Mouse (Mus musculus) lung, embryonic 14.5 days (tissue): ENCODE data around the gene Coasy. TPM values are rescaled to one million over a fixed set of nuclear protein-coding genes. Genes with fewer than 3 reads are reported as not detected.

Experiments
- ATAC-seq: fragments of 200-750 bp; cut with Nextera tagmentation; 2 replicates; pipeline ENCODE4 v1.8.0; 2017; ENCODE audit warnings: mild to moderate bottlenecking, moderate TSS enrichment, moderate library complexity; ENCODE audit not compliant: insufficient read depth
- DNase-seq: peaks from one replicate; pipeline ENCODE4 v3.0.0-alpha.2; 2015
- H3K27ac ChIP-seq: fragments of 300-500 bp; sonication (generic); 2 replicates; pipeline ENCODE4 v1.5.1; 2014; ENCODE audit warnings: low read depth, mild to moderate bottlenecking, moderate library complexity
- H3K27me3 ChIP-seq: fragments of 300-500 bp; sonication (generic); 2 replicates; pipeline ENCODE4 v1.6.1; 2014; ENCODE audit warnings: low read length, control low read depth; ENCODE audit not compliant: insufficient read depth
- H3K36me3 ChIP-seq: fragments of 300-500 bp; sonication (generic); 2 replicates; pipeline ENCODE4 v1.6.1; 2014; ENCODE audit warnings: control low read depth; ENCODE audit not compliant: insufficient read depth
- H3K4me1 ChIP-seq: fragments of 300-500 bp; sonication (generic); 2 replicates; pipeline ENCODE4 v1.6.1; 2014; ENCODE audit warnings: antibody characterized with exemption, control low read depth; ENCODE audit not compliant: insufficient read depth
- H3K4me2 ChIP-seq: fragments of 300-500 bp; sonication (generic); 2 replicates; pipeline ENCODE4 v1.6.1; 2014; ENCODE audit warnings: mild to moderate bottlenecking
- H3K4me3 ChIP-seq: fragments of 300-500 bp; sonication (generic); 2 replicates; pipeline ENCODE4 v1.5.1; 2014; ENCODE audit warnings: low read depth, low read length
- H3K9ac ChIP-seq: fragments of 300-500 bp; sonication (generic); 2 replicates; pipeline ENCODE4 v1.6.1; 2014
- H3K9me3 ChIP-seq: fragments of 300-500 bp; sonication (generic); 2 replicates; pipeline ENCODE4 v1.6.1; 2016; ENCODE audit warnings: low read depth, low read length, control low read depth
- CTCF ChIP-seq: IDR thresholded peaks from 2 replicates; pipeline ENCODE4 v1.5.1; 2016; ENCODE audit warnings: antibody characterized with exemption, low read depth
- WGBS: fragments of 180-500 bp; shearing (Covaris S2); extraction: QIAGEN DNeasy Blood & Tissue Kit; methylation state at CpG from one replicate; pipeline ENCODE4 v1.1.7; 2014; 5-methylcytosine and 5-hydroxymethylcytosine counted together
- polyA plus RNA-seq: library from polyadenylated mRNA; unstranded; fragments of >200 nt; fragmentation: Nextera tagmentation; extraction: Ambion mirVana; gene quantifications from 2 replicates; pipeline ENCODE4 v1.2.1, GENCODE M21; 2014

Gene Coasy
- polyA plus RNA-seq, 1 experiment from 2014 or later, result 37.9 TPM

- peak overlapping the region; percentile 87 for H3K27ac ChIP-seq
- 9% methylated on average over 8 of the region's 8 CpGs for whole genome bisulfite sequencing
- H3K4me1 ChIP-seq, result peaks cover 4% of the 10 kb centered on the region
- peak overlapping the region; percentile 96 for H3K4me2 ChIP-seq
- H3K4me3 ChIP-seq, result peak overlapping the region; percentile 78
- ATAC-seq (no peak), DNase-seq (no peak)
- no peaks in the 10 kb centered on the region for H3K9me3 ChIP-seq
- peaks cover 50% of the 10 kb centered on the region for H3K36me3 ChIP-seq
- H3K9ac ChIP-seq, result peak overlapping the region; percentile 78
- H3K27me3 ChIP-seq, result no peaks in the 10 kb centered on the region
- no peak for TF ChIP-seq CTCF
Measured at GRCm38 (mm10) chr11:101087682-101088055, 5.3 kb downstream of the Coasy start.

- Histone ChIP-seq H3K4me3 (no peak overlapping the region), H3K27ac (no peak overlapping the region), H3K4me2 (no peak overlapping the region), H3K4me1 (peaks cover 4% of the 10 kb centered on the region), H3K36me3 (peaks cover 57% of the 10 kb centered on the region), H3K9ac (no peak overlapping the region), H3K27me3 (no peaks in the 10 kb centered on the region), H3K9me3 (no peaks in the 10 kb centered on the region)
- TF ChIP-seq CTCF, result no peak
- DNase-seq (no peak), ATAC-seq (no peak)
- WGBS, result 87% methylated on average over 1 of the region's 1 CpGs
Measured at GRCm38 (mm10) chr11:101089931-101090330, 7.6 kb downstream of the Coasy start.

GRCm38 (mm10) chr11:101094930-101095313 is 12.6 kb downstream of the Coasy start:
- Histone ChIP-seq H3K9me3 (no peaks in the 10 kb centered on the region), H3K36me3 (peaks cover 73% of the 10 kb centered on the region), H3K9ac (peak overlapping the region; percentile 67), H3K27me3 (no peaks in the 10 kb centered on the region), H3K4me1 (no peaks in the 10 kb centered on the region), H3K4me3 (peak overlapping the region; percentile 71), H3K27ac (peak overlapping the region; percentile 33; the same call in 1 of the 2 replicates), H3K4me2 (peak overlapping the region; percentile 96)
- no peak for TF ChIP-seq CTCF
- DNase-seq (no peak), ATAC-seq (no peak)
- WGBS, result 0% methylated on average over 18 of the region's 18 CpGs

GRCm38 (mm10) chr11:101095314-101096024 is 13.1 kb downstream of the Coasy start, which contains the start of gene Psmc3ip:
Psmc3ip (minus strand) TSS chr11:101095436.
- peak; percentile 84 for TF ChIP-seq CTCF
- peak within 1 kb of the TSS; percentile 81 for H3K27ac ChIP-seq
- H3K9ac ChIP-seq, result peak within 1 kb of the TSS; percentile 67
- under 1% methylated on average over 43 of the region's 43 CpGs for WGBS
- peak within 1 kb of the TSS; percentile 71 for H3K4me3 ChIP-seq
- peak within 1 kb of the TSS; percentile 96 for H3K4me2 ChIP-seq
- no peaks in the 10 kb centered on the region for H3K4me1 ChIP-seq
- no peaks in the 10 kb centered on the region for H3K9me3 ChIP-seq
- ATAC-seq, result peak; percentile 97
- DNase-seq, result peak; percentile 99
- peaks cover 73% of the 10 kb centered on the region for H3K36me3 ChIP-seq
- no peaks in the 10 kb centered on the region for H3K27me3 ChIP-seq

GRCm38 (mm10) chr11:101098231-101098630 is 15.9 kb downstream of the Coasy start:
- Histone ChIP-seq H3K36me3 (peaks cover 73% of the 10 kb centered on the region), H3K4me2 (no peak overlapping the region), H3K9ac (no peak overlapping the region; the same call in 1 of the 2 replicates), H3K9me3 (no peaks in the 10 kb centered on the region), H3K4me1 (no peaks in the 10 kb centered on the region), H3K27me3 (no peaks in the 10 kb centered on the region), H3K27ac (no peak overlapping the region), H3K4me3 (no peak overlapping the region)
- no peak for TF ChIP-seq CTCF
- ATAC-seq (no peak), DNase-seq (no peak)
- 91% methylated on average over 8 of the region's 8 CpGs for WGBS

GRCm38 (mm10) chr11:101103011-101103410 is 20.6 kb downstream of the Coasy start:
- Histone ChIP-seq H3K36me3 (peaks cover 72% of the 10 kb centered on the region), H3K9me3 (no peaks in the 10 kb centered on the region), H3K4me2 (no peak overlapping the region), H3K9ac (no peak overlapping the region), H3K27me3 (no peaks in the 10 kb centered on the region), H3K4me1 (no peaks in the 10 kb centered on the region), H3K4me3 (no peak overlapping the region), H3K27ac (no peak overlapping the region)
- no peak for DNase-seq
- no peak for ATAC-seq
- no peak for TF ChIP-seq CTCF
- WGBS, result 87% methylated on average over 5 of the region's 5 CpGs

GRCm38 (mm10) chr11:101109351-101109750 is 27.0 kb downstream of the Coasy start:
- H3K4me2 ChIP-seq, result no peak overlapping the region
- H3K27ac ChIP-seq, result no peak overlapping the region
- H3K4me1 ChIP-seq, result no peaks in the 10 kb centered on the region
- H3K9me3 ChIP-seq, result no peaks in the 10 kb centered on the region
- WGBS, result 79% methylated on average over 4 of the region's 4 CpGs
- H3K9ac ChIP-seq, result no peak overlapping the region
- TF ChIP-seq CTCF, result no peak
- no peak for ATAC-seq
- no peak overlapping the region for H3K4me3 ChIP-seq
- H3K36me3 ChIP-seq, result 0 out of 2 replicates have a peak, but pooled peaks cover 12% of the 10 kb centered on the region
- DNase-seq, result no peak
- H3K27me3 ChIP-seq, result no peaks in the 10 kb centered on the region
